In genomic region chr1:55052355-55052953, GRCm38 (mm10) we compare ENCODE assay signal across 8 mouse cellular contexts. TPM values are rescaled to one million over a fixed set of nuclear protein-coding genes. Genes with fewer than 3 reads are reported as not detected.
DNase-seq lines count a peak whose midpoint lies in the region; ATAC-seq and TF ChIP-seq lines count a peak whose summit lies in the region.

Coq10b (plus strand) TSS chr1:55052770.

- peak; percentile 66 for TF ChIP-seq POLR2A in lung, adult 2 months (IDR thresholded peaks at IDR 0.05; ENCODE audit: borderline replicate concordance, extremely low read depth, low read depth, low read length)

- peak within 1 kb of the TSS; percentile 86 to 94 for H3K4me3 ChIP-seq in ES-E14 (ENCODE audit: insufficient read depth in 1 of 2, low read depth in 1 of 2, low read length in 2 of 2, poor library complexity in 1 of 2, severe bottlenecking in 1 of 2)
- H3K4me3 ChIP-seq in forebrain, embryonic 15.5 days: peak within 1 kb of the TSS; percentile 79
- H3K4me3 ChIP-seq in lung, adult 2 months (replicated peaks; ENCODE audit: extremely low read depth, low read depth, low read length): peak within 1 kb of the TSS; percentile 70

- peaks cover 4% of the 10 kb centered on the region; the same call in 1 of the 2 replicates for H3K27me3 ChIP-seq in forebrain, embryonic 15.5 days

- peaks cover 4 to 6% of the 10 kb centered on the region in 2 experiments; a peak in 3 of 4 replicates for H3K4me1 ChIP-seq in ES-E14 (ENCODE audit: control insufficient read depth in 2 of 2, insufficient read depth in 2 of 2, low read length in 2 of 2, poor library complexity in 1 of 2)
- H3K4me1 ChIP-seq in forebrain, embryonic 15.5 days: peaks cover 15% of the 10 kb centered on the region
- peaks cover 6% of the 10 kb centered on the region for H3K4me1 ChIP-seq in lung, adult 2 months (ENCODE audit: control insufficient read depth, insufficient read depth, low read length)

- H3K9me3 ChIP-seq in ES-E14 (ENCODE audit: control insufficient read depth, insufficient read depth, low read depth, low read length): no peaks in the 10 kb centered on the region
- H3K9me3 ChIP-seq in forebrain, embryonic 15.5 days: no peaks in the 10 kb centered on the region

- under 1% methylated on average over 44 of the region's 46 CpGs for WGBS in forebrain, embryonic 15.5 days
- WGBS in lung, adult 2 months: under 1% methylated on average over 46 of the region's 46 CpGs

- peak; percentile 95 for DNase-seq in ES-E14 (ENCODE audit: low read depth, low spot score)
- DNase-seq in cerebellum, adult 11-12 months: peak; percentile 100
- peak; percentile 99 for DNase-seq in heart, postnatal 25 days (ENCODE audit: low spot score)
- peak; percentile 99 to 100 for DNase-seq in layer of hippocampus, adult 18-20 months (ENCODE audit: low spot score in 2 of 2)
- peak; percentile 100 for DNase-seq in lung, adult 2 months
- DNase-seq in thymus, adult 18-20 months: peak; percentile 96 to 97

- in situ Hi-C loops in ES-E14 (cut with MboI; ENCODE audit: low sequenced_read_pairs in 2 of 2, unreplicated experiment in 2 of 2): no loop called here

- peak; percentile 100 for ATAC-seq in forebrain, embryonic 15.5 days (replicated peaks)
- peak; percentile 98 for ATAC-seq in neutrophil, adult 5-6 weeks (ENCODE audit: extremely low read depth, insufficient number of reproducible peaks, low FRiP score, poor library complexity, severe bottlenecking)

- TF ChIP-seq CTCF in lung, adult 2 months (IDR thresholded peaks at IDR 0.05; ENCODE audit: insufficient read depth, low read length): no peak

- peak within 1 kb of the TSS; percentile 89 for H3K9ac ChIP-seq in ES-E14 (ENCODE audit: insufficient read depth, low read depth, low read length, poor library complexity, severe bottlenecking)
- peak within 1 kb of the TSS; percentile 64 for H3K9ac ChIP-seq in forebrain, embryonic 15.5 days (replicated peaks)

- intact Hi-C loops in heart, postnatal 25 days (cut with DNase I): loop anchor here (2.0 kb wide), 1 partner anchor 34 kb away; no protein-coding TSS in a partner anchor

- peak within 1 kb of the TSS; percentile 20; the same call in 1 of the 2 replicates for H3K27ac ChIP-seq in ES-E14 (ENCODE audit: insufficient read depth, low read depth, low read length, poor library complexity, severe bottlenecking)
- peak within 1 kb of the TSS; percentile 71 for H3K27ac ChIP-seq in forebrain, embryonic 15.5 days (replicated peaks)

- peak within 1 kb of the TSS; percentile 73 for H3K4me2 ChIP-seq in forebrain, embryonic 15.5 days (replicated peaks)

- H3K36me3 ChIP-seq in ES-E14 (ENCODE audit: control insufficient read depth, insufficient read depth, low read length, poor library complexity, severe bottlenecking): no peaks in the 10 kb centered on the region
- H3K36me3 ChIP-seq in forebrain, embryonic 15.5 days: no peaks in the 10 kb centered on the region; the same call in 1 of the 2 replicates

TF ChIP-seq in ES-E14, 5 proteins besides CTCF, POLR2A, EP300 and RAD21:
- no peak for TF ChIP-seq CHD2 (IDR thresholded peaks at IDR 0.05; ENCODE audit: low read depth, low read length)
- TF ChIP-seq HCFC1 (IDR thresholded peaks at IDR 0.05; ENCODE audit: borderline replicate concordance, insufficient read depth, low read length): 0 out of 2 replicates have a peak, but pooled peaks have one; percentile 45
TF ChIP-seq in ES-E14: peak in this region for 1.

RNA-seq across cellular contexts. Expression of gene Coq10b, which starts in this region (rescaled TPM):
- 10.8 and 20.4 TPM in 2 replicates for total RNA-seq in ES-E14 (2012; rRNA removed)
- 36.0 and 36.6 TPM in 2 replicates for polyA plus RNA-seq in forebrain, embryonic 15.5 days (2015; fragmentation: Nextera tagmentation; extraction: Ambion mirVana)
- 10 to 100 TPM; 24.2 to 67.0 TPM for total RNA-seq in heart, postnatal 25 days (2021)
- total RNA-seq in layer of hippocampus, adult 18-20 months (2021): 10 to 100 TPM; 18.2 to 19.7 TPM
- 8.7 and 11.2 TPM in 2 replicates for polyA plus RNA-seq in lung, adult 2 months (2012; rRNA removed)
- 60.2 and 79.3 TPM in 2 replicates for total RNA-seq in neutrophil, adult 5-6 weeks (2017)

Comparison
In these comparisons a context has a peak if more than half of its experiments do, and no peak if none do; other contexts are left out.
1. Peak in every context shown above with its lines: DNase-seq, ATAC-seq, H3K4me3 ChIP-seq and H3K27ac ChIP-seq.